Mouse (Mus musculus) intestine, postnatal 0 days (tissue): ENCODE data around the gene Zbtb21. TPM values are rescaled to one million over a fixed set of nuclear protein-coding genes. Genes with fewer than 3 reads are reported as not detected.
A peak's percentile ranks its signal among the peaks of the same experiment; 100 is the strongest.

Experiments used
- ATAC-seq: fragments of 200-750 bp; cut with Nextera tagmentation; 2 replicates; pipeline ENCODE4 v1.8.0; 2017; ENCODE audit warnings: mild to moderate bottlenecking, moderate TSS enrichment, moderate library complexity
- H3K27ac ChIP-seq: fragments of 300-500 bp; sonication (generic); 2 replicates; pipeline ENCODE4 v1.5.1; 2014; ENCODE audit warnings: mild to moderate bottlenecking, low read depth, low read length, moderate library complexity
- H3K27me3 ChIP-seq: fragments of 300-500 bp; sonication (generic); replicated peaks from 2 replicates; pipeline ENCODE4 v1.6.1; 2014; ENCODE audit warnings: low read length, mixed read lengths; ENCODE audit not compliant: control insufficient read depth, insufficient read depth
- H3K36me3 ChIP-seq: fragments of 300-500 bp; sonication (generic); 2 replicates; pipeline ENCODE4 v1.6.1; 2014; ENCODE audit warnings: mild to moderate bottlenecking, moderate library complexity; ENCODE audit not compliant: control insufficient read depth, insufficient read depth
- H3K4me1 ChIP-seq: fragments of 300-500 bp; sonication (generic); replicated peaks from 2 replicates; pipeline ENCODE4 v1.6.1; 2014; ENCODE audit warnings: antibody characterized with exemption, low read length, mixed read lengths; ENCODE audit not compliant: control insufficient read depth, insufficient read depth
- H3K4me2 ChIP-seq: fragments of 300-500 bp; sonication (generic); replicated peaks from 2 replicates; pipeline ENCODE4 v1.6.1; 2014; ENCODE audit warnings: low read depth, mild to moderate bottlenecking, moderate library complexity
- H3K4me3 ChIP-seq: fragments of 300-500 bp; sonication (generic); 2 replicates; pipeline ENCODE4 v1.5.1; 2014; ENCODE audit warnings: low read depth, low read length
- H3K9ac ChIP-seq: fragments of 300-500 bp; sonication (generic); 2 replicates; pipeline ENCODE4 v1.6.1; 2014; ENCODE audit warnings: mild to moderate bottlenecking, low read depth, low read length
- H3K9me3 ChIP-seq: fragments of 300-500 bp; sonication (generic); 2 replicates; pipeline ENCODE4 v1.6.1; 2016; ENCODE audit warnings: mixed run types; ENCODE audit not compliant: control insufficient read depth
- CTCF ChIP-seq: sonication (generic); IDR thresholded peaks from 2 replicates; pipeline ENCODE4 v1.5.1; 2016; ENCODE audit warnings: low read depth, mild to moderate bottlenecking, control low read depth, antibody characterized with exemption, moderate library complexity
- WGBS: fragments of 180-500 bp; shearing (Covaris S2); extraction: QIAGEN DNeasy Blood & Tissue Kit; methylation state at CpG from one replicate; pipeline ENCODE4 v1.1.7; 2014; 5-methylcytosine and 5-hydroxymethylcytosine counted together
- polyA plus RNA-seq: library from polyadenylated mRNA; unstranded; fragments of >200 nt; fragmentation: Nextera tagmentation; extraction: Ambion mirVana; gene quantifications from 2 replicates; pipeline ENCODE4 v1.2.1, GENCODE M21; 2015

The Zbtb21 gene
- polyA plus RNA-seq, 1 experiment from 2014 or later: 4.2 TPM

DNA sequence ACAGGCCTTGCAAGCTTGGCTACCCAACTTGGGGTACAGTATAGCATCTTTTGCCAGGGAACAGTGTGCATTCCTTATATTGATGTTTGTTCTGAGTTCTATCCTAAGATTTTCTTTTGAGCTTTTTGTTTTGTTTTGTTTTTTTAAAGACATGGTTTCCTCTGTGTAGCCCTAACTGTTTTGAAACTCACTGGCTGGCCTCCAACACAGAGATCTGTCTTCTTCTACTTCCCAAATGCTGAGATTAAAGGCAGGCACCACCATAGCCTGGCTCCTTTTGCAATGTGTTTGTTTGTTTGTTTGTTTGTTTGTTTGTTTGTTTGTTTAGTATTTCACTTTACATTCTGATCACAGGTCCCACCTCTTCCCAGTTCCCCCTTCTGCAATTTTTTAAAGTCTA lies 32.2 kb downstream of the Zbtb21 start:
- ATAC-seq: no peak
- no peak for TF ChIP-seq CTCF

DNA sequence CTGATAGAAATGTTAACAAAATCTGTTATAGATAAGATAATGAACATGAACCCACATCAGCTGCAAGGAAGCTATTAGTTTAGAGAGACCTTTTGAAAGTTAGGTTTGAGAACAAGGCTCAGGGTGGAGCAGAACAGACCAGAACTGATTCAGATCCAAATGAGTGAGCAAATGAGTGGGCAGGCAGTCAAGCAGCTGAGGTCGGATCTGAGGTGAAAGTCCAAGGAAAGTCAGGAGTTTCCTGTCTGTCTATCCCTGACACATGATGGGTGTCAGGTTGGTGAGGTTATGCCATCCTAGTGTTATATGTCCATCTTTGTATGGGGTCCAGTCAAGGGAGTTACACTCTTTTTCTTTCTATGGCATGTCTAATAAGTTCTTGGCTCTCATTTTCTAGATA lies 32.9 kb downstream of the Zbtb21 start:
- Histone ChIP-seq H3K4me1 (no peaks in the 10 kb centered on the region), H3K27ac (no peak overlapping the region), H3K27me3 (no peaks in the 10 kb centered on the region), H3K9ac (no peak overlapping the region), H3K4me2 (no peak overlapping the region), H3K36me3 (no peaks in the 10 kb centered on the region), H3K4me3 (no peak overlapping the region), H3K9me3 (no peaks in the 10 kb centered on the region)
- TF ChIP-seq CTCF: no peak
- 28% methylated on average over 1 of the region's 1 CpGs for WGBS
- ATAC-seq: no peak

More for the DNA sequence above, 32.2 kb downstream of the Zbtb21 start:
- H3K27ac ChIP-seq: no peak overlapping the region
- H3K9ac ChIP-seq: no peak overlapping the region
- H3K27me3 ChIP-seq: no peaks in the 10 kb centered on the region
- no peak overlapping the region for H3K4me2 ChIP-seq
- no peak overlapping the region for H3K4me3 ChIP-seq
- no peaks in the 10 kb centered on the region for H3K9me3 ChIP-seq
- no peaks in the 10 kb centered on the region for H3K36me3 ChIP-seq
- H3K4me1 ChIP-seq: no peaks in the 10 kb centered on the region

DNA sequence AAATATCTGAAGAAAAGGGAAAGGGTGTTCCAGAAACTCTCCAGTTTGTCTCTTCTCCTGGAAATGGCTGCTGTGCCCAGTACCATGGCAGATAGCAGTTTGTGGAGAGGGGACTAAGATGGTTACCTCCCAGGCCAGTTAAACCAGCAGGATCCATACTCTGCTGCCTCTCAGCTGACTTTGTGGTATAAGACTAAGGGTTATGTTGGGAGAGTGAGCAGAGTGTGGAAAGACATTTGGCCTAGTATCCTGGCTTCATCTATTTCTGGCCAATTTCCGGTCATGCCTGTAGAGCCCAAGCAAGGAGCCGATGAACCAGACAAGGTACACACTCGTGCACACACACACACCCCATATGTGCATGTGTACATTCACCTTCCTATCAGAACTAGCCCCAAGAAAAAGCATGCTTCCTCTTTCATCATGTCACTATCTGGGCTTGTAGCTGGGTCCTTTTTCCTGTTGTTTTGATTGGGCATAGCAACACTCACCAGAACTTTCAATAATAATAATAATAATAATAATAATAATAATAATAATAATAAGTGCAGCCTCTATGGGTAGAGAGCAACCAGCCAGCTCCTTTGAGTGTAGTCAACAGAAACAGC lies 35.0 kb downstream of the Zbtb21 start:
- no peak overlapping the region for H3K27ac ChIP-seq
- no peaks in the 10 kb centered on the region for H3K27me3 ChIP-seq
- no peak for ATAC-seq
- no peak for TF ChIP-seq CTCF
- 75% methylated on average over 3 of the region's 3 CpGs for WGBS
- H3K4me1 ChIP-seq: no peaks in the 10 kb centered on the region
- H3K4me3 ChIP-seq: no peak overlapping the region
- no peaks in the 10 kb centered on the region for H3K9me3 ChIP-seq
- H3K36me3 ChIP-seq: no peaks in the 10 kb centered on the region
- H3K9ac ChIP-seq: no peak overlapping the region
- no peak overlapping the region for H3K4me2 ChIP-seq

DNA sequence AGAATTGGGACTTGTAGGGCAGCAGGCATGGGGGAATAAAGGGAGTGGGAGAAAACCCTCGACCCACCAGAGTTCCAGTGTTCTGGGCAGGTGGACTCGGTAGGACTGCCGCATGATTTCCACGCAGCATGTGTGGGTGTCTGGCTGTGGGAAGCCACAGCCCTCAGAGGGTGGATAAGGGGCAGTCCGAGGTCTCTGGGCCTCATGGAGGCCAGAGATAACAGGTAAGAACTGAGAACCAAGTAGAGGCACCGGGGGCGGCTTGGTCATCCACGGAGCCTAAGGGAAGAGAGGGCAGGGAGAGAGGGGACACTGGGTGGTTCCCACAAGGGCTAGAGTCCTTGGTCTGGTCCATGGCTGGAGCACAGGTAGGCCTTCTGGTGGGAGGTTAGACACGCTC lies 36.0 kb downstream of the Zbtb21 start:
- H3K4me1 ChIP-seq: peaks cover 1% of the 10 kb centered on the region
- no peak for ATAC-seq
- no peaks in the 10 kb centered on the region for H3K36me3 ChIP-seq
- no peak overlapping the region for H3K4me3 ChIP-seq
- no peaks in the 10 kb centered on the region for H3K9me3 ChIP-seq
- 84% methylated on average over 9 of the region's 9 CpGs for WGBS
- H3K27ac ChIP-seq: no peak overlapping the region
- no peak overlapping the region for H3K9ac ChIP-seq
- no peaks in the 10 kb centered on the region for H3K27me3 ChIP-seq
- H3K4me2 ChIP-seq: no peak overlapping the region
- no peak for TF ChIP-seq CTCF

DNA sequence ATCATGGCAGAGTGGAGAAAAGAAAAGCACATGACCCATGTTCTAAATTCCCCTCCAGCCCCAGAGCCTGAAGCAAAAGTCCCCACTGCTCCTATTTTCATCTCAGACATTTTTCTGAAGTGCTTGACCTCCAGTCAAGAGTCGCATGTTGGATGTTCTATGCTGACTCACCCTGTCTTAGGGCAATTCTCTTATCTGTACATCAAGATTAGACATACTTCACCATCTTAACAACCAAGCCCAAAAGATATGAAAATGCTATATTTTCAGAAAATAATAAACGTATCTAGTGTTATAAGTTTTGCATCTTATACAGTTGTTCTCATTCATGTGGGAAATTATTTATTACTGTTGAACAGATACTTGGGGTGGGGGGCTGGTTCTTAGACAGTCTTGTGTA lies 36.7 kb downstream of the Zbtb21 start:
- Histone ChIP-seq H3K27ac (no peak overlapping the region), H3K4me3 (no peak overlapping the region), H3K36me3 (no peaks in the 10 kb centered on the region), H3K4me1 (peaks cover 7% of the 10 kb centered on the region), H3K27me3 (no peaks in the 10 kb centered on the region), H3K9me3 (no peaks in the 10 kb centered on the region), H3K9ac (no peak overlapping the region), H3K4me2 (no peak overlapping the region)
- WGBS: 51% methylated on average over 2 of the region's 2 CpGs
- no peak for TF ChIP-seq CTCF
- no peak for ATAC-seq

DNA sequence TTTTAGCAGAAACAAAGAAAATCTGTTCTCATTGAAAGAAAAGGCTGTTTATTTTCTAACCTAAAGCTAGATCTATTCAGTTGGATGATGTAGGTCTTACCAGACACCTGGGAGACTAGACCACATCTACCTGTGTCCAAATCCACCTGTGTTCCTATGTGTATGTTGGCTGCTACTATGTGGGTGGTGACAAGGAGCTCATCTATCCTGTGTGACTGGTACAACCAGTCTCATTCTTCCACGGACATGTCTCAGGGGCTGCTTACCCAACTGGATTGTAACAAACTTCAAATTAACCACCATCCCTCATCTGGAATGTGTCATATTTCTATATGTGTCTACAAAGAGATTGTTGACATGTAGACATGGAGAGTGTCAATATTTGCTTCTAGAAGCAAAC lies 38.7 kb downstream of the Zbtb21 start:
- H3K27ac ChIP-seq: no peak overlapping the region

DNA sequence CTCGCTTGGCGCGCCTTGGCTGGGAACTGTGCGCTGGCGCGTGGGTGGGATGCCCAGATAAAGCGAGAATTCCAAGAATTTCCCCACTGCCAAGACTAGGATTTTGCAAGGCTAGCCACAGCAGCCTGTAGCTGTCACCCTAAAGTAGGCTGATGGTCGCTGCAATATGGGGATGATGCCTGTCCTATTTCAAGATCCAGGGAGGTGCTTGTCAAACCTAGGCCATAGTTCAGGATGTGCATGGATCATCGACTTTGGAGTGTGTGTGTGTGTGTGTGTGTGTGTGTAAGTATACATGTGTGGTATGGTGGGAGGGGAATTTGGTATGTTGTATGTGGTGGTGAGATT lies 39.7 kb downstream of the Zbtb21 start:
- Histone ChIP-seq H3K27me3 (no peaks in the 10 kb centered on the region), H3K9me3 (no peaks in the 10 kb centered on the region), H3K4me1 (peaks cover 8% of the 10 kb centered on the region), H3K4me3 (peak overlapping the region; percentile 76), H3K4me2 (peak overlapping the region; percentile 83), H3K9ac (peak overlapping the region; percentile 73), H3K27ac (no peak overlapping the region), H3K36me3 (no peaks in the 10 kb centered on the region)
- peak; percentile 24 for ATAC-seq
- under 1% methylated on average over 9 of the region's 9 CpGs for WGBS
- TF ChIP-seq CTCF: no peak

More for the DNA sequence above, 38.7 kb downstream of the Zbtb21 start:
- ATAC-seq: no peak
- TF ChIP-seq CTCF: no peak
- WGBS: 44% methylated on average over 1 of the region's 1 CpGs
- Histone ChIP-seq H3K36me3 (no peaks in the 10 kb centered on the region), H3K9ac (no peak overlapping the region), H3K4me1 (peaks cover 8% of the 10 kb centered on the region), H3K9me3 (no peaks in the 10 kb centered on the region), H3K4me2 (no peak overlapping the region), H3K4me3 (no peak overlapping the region), H3K27me3 (no peaks in the 10 kb centered on the region)
